Mouse (Mus musculus) megakaryocyte, embryonic 14.5 days (primary cell): Measurements from ENCODE around the gene Gkn1. TPM values are rescaled to one million over a fixed set of nuclear protein-coding genes. Genes with fewer than 3 reads are reported as not detected.
A peak's percentile ranks its signal among the peaks of the same experiment; 100 is the strongest.

Source experiments
- H3K27me3 ChIP-seq: replicated peaks from 2 replicates; pipeline ENCODE3; 2012; ENCODE audit warnings: inconsistent platforms
- H3K36me3 ChIP-seq: replicated peaks from 2 replicates; pipeline ENCODE3; 2012; ENCODE audit warnings: low read length, inconsistent platforms, mixed read lengths
- H3K4me1 ChIP-seq: 2 replicates; pipeline ENCODE4 v1.6.1; 2012; ENCODE audit warnings: inconsistent platforms
- H3K4me3 ChIP-seq: replicated peaks from 2 replicates; pipeline ENCODE3; 2012; ENCODE audit warnings: moderate library complexity, mild to moderate bottlenecking, inconsistent platforms
- H3K9me3 ChIP-seq: 2 replicates; pipeline ENCODE4 v1.6.1; 2012; ENCODE audit warnings: inconsistent platforms
- FLI1 ChIP-seq: IDR thresholded peaks from 2 replicates; pipeline ENCODE4 v1.6.1; 2012; ENCODE audit warnings: low read length, inconsistent platforms, mixed read lengths
- GATA1 ChIP-seq: IDR thresholded peaks from 3 replicates; pipeline ENCODE4 v1.6.1; 2012; ENCODE audit warnings: mixed read lengths, low read length, inconsistent platforms, borderline replicate concordance
- polyA plus RNA-seq: library from polyadenylated mRNA; stranded (reverse); fragments of >175 nt; gene quantifications from 2 replicates; pipeline ENCODE4 v1.2.3, GENCODE M21; 2012; ENCODE audit warnings: low replicate concordance; ENCODE audit not compliant: insufficient read depth

Gkn1 gene
- polyA plus RNA-seq, 1 experiment = not detected

GRCm38 (mm10) chr6:87326932-87327331 lies 23.8 kb downstream of the Gkn1 start:
- peaks cover 64% of the 10 kb centered on the region for H3K27me3 ChIP-seq
- no peaks in the 10 kb centered on the region for H3K36me3 ChIP-seq
- no peaks in the 10 kb centered on the region; the same call in 1 of the 2 replicates for H3K9me3 ChIP-seq
- H3K4me1 ChIP-seq = no peaks in the 10 kb centered on the region
- TF ChIP-seq FLI1 = no peak
- no peak for TF ChIP-seq GATA1
- H3K4me3 ChIP-seq = no peak overlapping the region

DNA sequence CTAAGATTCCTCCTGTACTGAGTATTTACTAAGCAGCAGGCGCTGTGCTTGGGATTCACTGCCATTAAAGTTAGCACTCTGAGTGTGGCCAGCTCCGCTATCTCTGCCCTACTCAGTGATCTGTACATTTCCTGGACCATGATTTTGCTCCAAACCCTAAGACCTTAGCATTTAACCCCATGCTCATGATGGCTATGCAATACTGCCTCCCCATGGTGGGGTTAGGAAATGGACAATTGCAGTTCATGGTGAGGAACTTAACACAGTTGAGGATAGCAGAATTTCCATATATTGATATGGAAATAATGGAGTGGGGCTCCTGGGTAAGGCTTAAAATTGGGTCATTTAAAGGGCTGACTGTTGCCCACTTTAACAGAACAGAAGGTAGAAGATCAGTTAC lies 27.4 kb downstream of the Gkn1 start:
- H3K9me3 ChIP-seq = no peaks in the 10 kb centered on the region; the same call in 1 of the 2 replicates
- no peaks in the 10 kb centered on the region for H3K36me3 ChIP-seq
- TF ChIP-seq GATA1 = no peak
- no peak for TF ChIP-seq FLI1
- H3K27me3 ChIP-seq = peaks cover 46% of the 10 kb centered on the region
- no peak overlapping the region for H3K4me3 ChIP-seq
- no peaks in the 10 kb centered on the region for H3K4me1 ChIP-seq

DNA sequence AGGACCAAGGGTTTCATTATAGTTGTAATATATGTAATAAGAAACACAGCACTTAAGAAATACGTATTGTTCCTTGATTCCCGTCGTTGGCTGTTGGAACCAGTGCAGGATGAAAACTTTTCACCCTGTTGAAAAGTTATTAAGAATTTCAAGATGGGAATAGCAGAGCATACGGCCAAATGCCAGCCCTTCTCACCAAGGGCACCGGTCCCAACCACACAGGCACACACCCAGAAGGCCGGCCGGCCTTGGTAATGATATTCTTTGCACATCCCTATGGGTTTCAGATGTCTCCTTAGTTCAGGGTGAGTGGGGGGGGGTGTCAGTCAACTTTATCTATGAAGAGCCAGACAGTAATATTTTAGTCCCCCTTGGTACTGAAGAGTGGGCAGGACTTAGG lies 32.1 kb downstream of the Gkn1 start:
- H3K9me3 ChIP-seq = peaks cover 6% of the 10 kb centered on the region
- no peak overlapping the region for H3K4me3 ChIP-seq
- TF ChIP-seq GATA1 (no peak), FLI1 (no peak)
- H3K4me1 ChIP-seq = no peaks in the 10 kb centered on the region
- peaks cover 25% of the 10 kb centered on the region for H3K27me3 ChIP-seq
- H3K36me3 ChIP-seq = no peaks in the 10 kb centered on the region

- TF ChIP-seq GATA1 (no peak), FLI1 (no peak)
- Histone ChIP-seq H3K36me3 (no peaks in the 10 kb centered on the region), H3K9me3 (peaks cover 6% of the 10 kb centered on the region), H3K4me3 (peak overlapping the region; percentile 23), H3K27me3 (peaks cover 17% of the 10 kb centered on the region), H3K4me1 (no peaks in the 10 kb centered on the region)
Measured at GRCm38 (mm10) chr6:87316966-87317365, 33.8 kb downstream of the Gkn1 start.

- peaks cover 22% of the 10 kb centered on the region for H3K27me3 ChIP-seq
- no peak overlapping the region for H3K4me3 ChIP-seq
- TF ChIP-seq GATA1 = no peak
- TF ChIP-seq FLI1 = no peak
- no peaks in the 10 kb centered on the region for H3K4me1 ChIP-seq
- H3K36me3 ChIP-seq = no peaks in the 10 kb centered on the region
- H3K9me3 ChIP-seq = peaks cover 6% of the 10 kb centered on the region
Measured at GRCm38 (mm10) chr6:87312761-87313160, 38.0 kb downstream of the Gkn1 start.

- no peaks in the 10 kb centered on the region for H3K36me3 ChIP-seq
- no peaks in the 10 kb centered on the region for H3K9me3 ChIP-seq
- TF ChIP-seq FLI1 = no peak
- no peak for TF ChIP-seq GATA1
- H3K27me3 ChIP-seq = peaks cover 30% of the 10 kb centered on the region
- H3K4me3 ChIP-seq = no peak overlapping the region
- no peaks in the 10 kb centered on the region for H3K4me1 ChIP-seq
Measured at GRCm38 (mm10) chr6:87304486-87304885, 46.3 kb downstream of the Gkn1 start.

GRCm38 (mm10) chr6:87302746-87303145 lies 48.0 kb downstream of the Gkn1 start:
- TF ChIP-seq GATA1 = no peak
- no peak for TF ChIP-seq FLI1
- H3K36me3 ChIP-seq = no peaks in the 10 kb centered on the region
- peaks cover 32% of the 10 kb centered on the region for H3K27me3 ChIP-seq

GRCm38 (mm10) chr6:87301991-87302390 lies 48.8 kb downstream of the Gkn1 start:
- Histone ChIP-seq H3K36me3 (no peaks in the 10 kb centered on the region), H3K9me3 (no peaks in the 10 kb centered on the region), H3K27me3 (peaks cover 34% of the 10 kb centered on the region), H3K4me1 (peaks cover 5% of the 10 kb centered on the region; the same call in 1 of the 2 replicates), H3K4me3 (no peak overlapping the region)
- TF ChIP-seq FLI1 = no peak
- TF ChIP-seq GATA1 = no peak

More at GRCm38 (mm10) chr6:87302746-87303145, 48.0 kb downstream of the Gkn1 start:
- peaks cover 5% of the 10 kb centered on the region; the same call in 1 of the 2 replicates for H3K4me1 ChIP-seq
- H3K9me3 ChIP-seq = no peaks in the 10 kb centered on the region
- H3K4me3 ChIP-seq = no peak overlapping the region

Other genes starting within 250 kb of the Gkn1 start
- gene D6Ertd527e, start 246.2 kb downstream of the Gkn1 start, polyA plus RNA-seq = not detected in 2 replicates
- not detected in 2 replicates for gene Antxr1, start 15.1 kb downstream of the Gkn1 start, polyA plus RNA-seq
- gene Gkn2, start 22.4 kb upstream of the Gkn1 start, polyA plus RNA-seq = not detected in 2 replicates
- gene Gkn3, start 38.0 kb upstream of the Gkn1 start, polyA plus RNA-seq = not detected in 2 replicates
- gene Bmp10, start 78.1 kb upstream of the Gkn1 start, polyA plus RNA-seq = not detected in 2 replicates
- gene Arhgap25, start 182.3 kb upstream of the Gkn1 start, polyA plus RNA-seq = 8.3 TPM in 1 of 2 replicates, not detected in the other
- gene Prokr1, start 239.8 kb upstream of the Gkn1 start, polyA plus RNA-seq = 0.51 and 1.1 TPM in 2 replicates